Mouse (Mus musculus) ES-E14 (cell line): Measurements from ENCODE around the gene Tm9sf3. TPM values are rescaled to one million over a fixed set of nuclear protein-coding genes. Genes with fewer than 3 reads are reported as not detected.
A peak's percentile ranks its signal among the peaks of the same experiment; 100 is the strongest.

Experiments
- DNase-seq: peaks from one replicate; pipeline ENCODE4 v3.0.0-alpha.2; 2013; ENCODE audit warnings: low read depth, low spot score
- H3K27ac ChIP-seq: 2 replicates; pipeline ENCODE4 v1.5.1; 2012; ENCODE audit warnings: low read depth, mild to moderate bottlenecking, low read length, moderate library complexity, mixed read lengths; ENCODE audit not compliant: poor library complexity, insufficient read depth, severe bottlenecking
- H3K36me3 ChIP-seq: 2 replicates; pipeline ENCODE4 v1.6.1; 2012; ENCODE audit warnings: mild to moderate bottlenecking, low read length, moderate library complexity, mixed read lengths; ENCODE audit not compliant: control insufficient read depth, poor library complexity, insufficient read depth, severe bottlenecking
- H3K4me1 ChIP-seq, 2 experiments: fragments of 150-350 bp in 1 of 2; sonication (generic) in 1 of 2; 2 replicates each; pipeline ENCODE4 v1.6.1; 2012; ENCODE audit warnings: low read length in 2 of 2, mild to moderate bottlenecking in 1 of 2, mixed read lengths in 1 of 2; ENCODE audit not compliant: control insufficient read depth in 2 of 2, insufficient read depth in 2 of 2, poor library complexity in 1 of 2
- H3K4me3 ChIP-seq, 2 experiments: fragments of 150-350 bp in 1 of 2; sonication (generic) in 1 of 2; 2 replicates each; pipeline ENCODE4 v1.5.1; 2012; ENCODE audit warnings: low read length in 2 of 2, low read depth in 1 of 2, mild to moderate bottlenecking in 1 of 2, mixed read lengths in 1 of 2; ENCODE audit not compliant: insufficient read depth in 1 of 2, poor library complexity in 1 of 2, severe bottlenecking in 1 of 2
- H3K9ac ChIP-seq: 2 replicates; pipeline ENCODE4 v1.6.1; 2012; ENCODE audit warnings: low read depth, mild to moderate bottlenecking, low read length, mixed read lengths; ENCODE audit not compliant: poor library complexity, insufficient read depth, severe bottlenecking
- H3K9me3 ChIP-seq: fragments of 150-350 bp; sonication (generic); 2 replicates; pipeline ENCODE4 v1.6.1; 2012; ENCODE audit warnings: low read depth, mild to moderate bottlenecking, low read length; ENCODE audit not compliant: control insufficient read depth, insufficient read depth
- CHD2 ChIP-seq: IDR thresholded peaks from 2 replicates; pipeline ENCODE4 v1.6.1; 2014; ENCODE audit warnings: mild to moderate bottlenecking, low read depth, low read length, inconsistent platforms
- HCFC1 ChIP-seq: IDR thresholded peaks from 2 replicates; pipeline ENCODE4 v1.6.1; 2012; ENCODE audit warnings: low read length, inconsistent platforms, borderline replicate concordance; ENCODE audit not compliant: insufficient read depth
- MAFK ChIP-seq: IDR thresholded peaks from 2 replicates; pipeline ENCODE4 v1.6.1; 2014; ENCODE audit warnings: mild to moderate bottlenecking, low read depth, low read length, inconsistent platforms; ENCODE audit not compliant: insufficient read depth
- ZC3H11A ChIP-seq: IDR thresholded peaks from 2 replicates; pipeline ENCODE4 v1.6.1; 2012; ENCODE audit warnings: low read depth, mild to moderate bottlenecking, inconsistent platforms, low read length, borderline replicate concordance
- ZNF384 ChIP-seq: IDR thresholded peaks from 2 replicates; pipeline ENCODE4 v1.6.1; 2012; ENCODE audit warnings: low read depth, low read length, inconsistent platforms
- in situ Hi-C, 2 experiments: fragments of 600-800 bp; cut with MboI; formaldehyde crosslinking; loops; one replicate each; pipeline ENCODE4 v1.15.1; 2025; ENCODE audit warnings: low sequenced_read_pairs in 2 of 2, inconsistent platforms in 1 of 2; ENCODE audit not compliant: unreplicated experiment in 2 of 2
- total RNA-seq: library from RNA; depleted of rRNA; stranded (reverse); fragments of 300-350 nt; gene quantifications from 2 replicates; pipeline ENCODE4 v1.2.3, GENCODE M21; 2012

Tm9sf3 gene
- total RNA-seq, 1 experiment = 117 TPM

DNA sequence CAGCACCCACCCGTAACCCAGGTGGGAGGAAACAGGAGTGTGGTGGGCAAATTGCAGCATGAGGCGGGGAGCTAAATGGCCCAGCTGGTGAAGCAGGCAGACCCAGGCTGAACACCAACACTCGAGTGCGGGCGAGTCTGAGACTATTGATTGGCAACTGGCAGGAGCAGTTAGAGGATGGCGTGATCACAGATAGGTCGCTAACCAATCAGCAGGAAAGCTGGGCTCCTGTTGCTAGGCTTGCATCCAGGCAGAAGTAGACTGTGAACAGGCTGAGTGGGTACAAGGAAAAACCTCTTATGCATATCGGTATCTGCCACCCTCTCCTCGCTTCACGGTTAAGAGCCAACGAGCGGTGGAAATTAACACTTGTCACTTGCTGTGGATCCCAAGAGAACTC is 66.2 kb downstream of the Tm9sf3 start:
- in situ Hi-C loops = no loop called here
- Histone ChIP-seq H3K9ac (no peak overlapping the region), H3K9me3 (no peaks in the 10 kb centered on the region), H3K4me1 (no peaks in the 10 kb centered on the region), H3K36me3 (no peaks in the 10 kb centered on the region), H3K27ac (no peak overlapping the region), H3K4me3 (no peak overlapping the region)
- TF ChIP-seq HCFC1 = no peak
- TF ChIP-seq MAFK = no peak
- no peak for TF ChIP-seq ZC3H11A
- no peak for TF ChIP-seq ZNF384
- no peak for TF ChIP-seq CHD2
- no peak for DNase-seq

DNA sequence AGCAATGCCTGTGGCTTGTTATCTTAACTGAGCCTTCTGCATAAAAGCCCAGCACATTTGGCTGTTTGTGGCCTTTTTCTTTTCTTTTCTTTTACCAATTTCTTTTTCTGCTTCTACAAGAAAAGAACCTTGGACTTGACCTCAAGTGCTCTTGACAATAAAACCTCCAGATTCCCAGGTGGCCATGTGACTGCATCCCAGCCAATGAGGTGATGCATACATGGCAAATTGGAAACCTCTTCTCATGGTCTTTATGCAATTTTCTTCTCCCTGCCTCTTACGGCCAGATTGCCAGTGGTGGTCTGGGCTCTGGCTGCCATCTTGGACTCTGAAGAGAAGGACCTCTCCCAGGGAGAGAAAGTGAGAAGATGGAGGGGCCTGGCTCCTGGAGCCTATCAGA is 70.4 kb downstream of the Tm9sf3 start:
- DNase-seq = no peak
- in situ Hi-C loops = no loop called here
- H3K36me3 ChIP-seq = no peaks in the 10 kb centered on the region
- H3K4me3 ChIP-seq = no peak overlapping the region
- no peaks in the 10 kb centered on the region for H3K9me3 ChIP-seq
- no peaks in the 10 kb centered on the region for H3K4me1 ChIP-seq
- no peak for TF ChIP-seq ZC3H11A
- no peak for TF ChIP-seq HCFC1
- no peak for TF ChIP-seq CHD2
- TF ChIP-seq ZNF384 = no peak
- TF ChIP-seq MAFK = no peak
- no peak overlapping the region for H3K9ac ChIP-seq
- H3K27ac ChIP-seq = no peak overlapping the region

DNA sequence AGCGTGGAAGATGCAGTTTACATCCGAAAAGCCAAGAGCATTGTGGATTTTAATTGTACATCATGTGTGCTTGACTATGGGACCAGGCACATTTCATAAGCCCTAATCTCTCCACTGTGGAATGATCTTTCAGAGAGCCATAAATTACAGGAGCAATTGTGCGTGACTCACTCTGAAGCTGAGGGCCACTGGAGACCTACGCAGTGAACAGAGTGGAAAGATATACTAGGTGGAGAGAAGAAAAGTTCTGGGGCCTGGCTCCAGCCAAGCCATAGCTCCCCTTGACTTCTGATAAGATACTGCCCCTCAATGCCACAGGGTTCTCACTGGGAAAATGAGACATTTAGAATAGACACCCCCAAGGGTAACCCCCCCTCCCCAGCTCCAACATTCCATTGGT is 70.8 kb downstream of the Tm9sf3 start:
- H3K9ac ChIP-seq = no peak overlapping the region
- no peak for TF ChIP-seq MAFK
- TF ChIP-seq ZC3H11A = no peak
- TF ChIP-seq ZNF384 = no peak
- no peak for TF ChIP-seq HCFC1
- TF ChIP-seq CHD2 = no peak
- no peaks in the 10 kb centered on the region for H3K36me3 ChIP-seq
- H3K4me3 ChIP-seq = no peak overlapping the region
- DNase-seq = no peak
- no peaks in the 10 kb centered on the region for H3K4me1 ChIP-seq
- H3K9me3 ChIP-seq = no peaks in the 10 kb centered on the region
- in situ Hi-C loops = no loop called here
- no peak overlapping the region for H3K27ac ChIP-seq

DNA sequence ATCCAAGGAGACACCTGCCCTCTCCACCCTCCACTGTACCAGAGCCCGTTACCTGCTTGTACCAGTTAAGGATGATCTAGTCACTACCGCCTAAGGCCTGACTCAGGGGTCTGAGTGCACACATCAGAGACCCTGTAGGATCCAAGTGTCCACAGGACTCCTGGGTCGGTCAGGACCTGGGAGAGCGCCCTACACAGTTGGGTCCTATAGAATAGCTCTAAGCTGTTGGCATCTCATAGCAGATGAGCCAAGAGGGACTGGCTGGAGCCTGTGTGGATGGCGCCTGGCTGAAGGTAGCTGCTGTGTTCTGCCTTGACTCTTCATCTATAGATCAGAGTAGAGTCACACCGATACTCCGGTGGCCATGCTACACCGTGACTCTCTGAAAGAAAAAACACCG is 72.1 kb downstream of the Tm9sf3 start:
- DNase-seq = peak; percentile 43
- H3K27ac ChIP-seq = no peak overlapping the region
- no peak for TF ChIP-seq MAFK
- TF ChIP-seq ZNF384 = no peak
- no peak for TF ChIP-seq HCFC1
- no peak for TF ChIP-seq CHD2
- TF ChIP-seq ZC3H11A = no peak
- no peaks in the 10 kb centered on the region for H3K36me3 ChIP-seq
- no peaks in the 10 kb centered on the region for H3K9me3 ChIP-seq
- H3K4me1 ChIP-seq = no peaks in the 10 kb centered on the region
- no peak overlapping the region for H3K9ac ChIP-seq
- in situ Hi-C loops = no loop called here
- no peak overlapping the region for H3K4me3 ChIP-seq

DNA sequence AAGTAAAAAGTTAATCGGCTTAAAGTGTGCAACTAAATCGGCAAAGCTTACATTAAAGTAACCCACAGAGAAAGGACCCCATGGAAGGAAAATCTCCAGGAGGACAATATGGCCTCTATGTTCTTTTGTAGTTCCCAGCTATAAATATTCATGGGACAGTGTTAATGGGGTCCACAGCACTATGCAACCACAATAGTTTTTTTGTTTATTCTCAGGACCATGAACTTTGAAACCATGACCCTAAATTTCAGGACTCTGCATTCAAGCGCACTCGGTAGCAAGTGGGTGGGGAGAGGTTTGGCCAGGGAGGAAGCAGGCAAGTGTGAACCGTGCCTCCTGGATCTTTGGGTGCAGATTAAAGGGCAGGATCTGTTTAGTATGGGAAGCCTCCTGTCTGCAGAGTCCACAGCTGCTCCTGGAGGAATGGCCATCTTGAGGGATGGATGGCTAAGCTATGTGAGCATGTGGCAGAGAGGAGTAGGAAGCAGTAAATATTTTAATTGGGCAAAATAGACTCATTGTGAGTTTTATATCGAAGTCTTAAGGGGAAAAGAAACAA is 72.8 kb downstream of the Tm9sf3 start:
- no peak for DNase-seq
- Histone ChIP-seq H3K27ac (no peak overlapping the region), H3K9me3 (no peaks in the 10 kb centered on the region), H3K4me3 (no peak overlapping the region), H3K36me3 (no peaks in the 10 kb centered on the region), H3K9ac (no peak overlapping the region), H3K4me1 (no peaks in the 10 kb centered on the region)
- in situ Hi-C loops = no loop called here
- TF ChIP-seq MAFK = no peak
- TF ChIP-seq HCFC1 = no peak
- TF ChIP-seq ZNF384 = no peak
- TF ChIP-seq CHD2 = no peak
- no peak for TF ChIP-seq ZC3H11A
